Mouse (Mus musculus) retina, adult 2 months (tissue): ENCODE measurements around the gene Platr17.

Experiments
- DNase-seq: peaks from one replicate; pipeline ENCODE4 v3.0.0-alpha.2; 2012; ENCODE audit warnings: low read depth, low spot score

The Platr17 gene

GRCm38 (mm10) chr17:33919351-33920281 lies 14.7 kb downstream of the Platr17 start:
- no peak for DNase-seq

DNA sequence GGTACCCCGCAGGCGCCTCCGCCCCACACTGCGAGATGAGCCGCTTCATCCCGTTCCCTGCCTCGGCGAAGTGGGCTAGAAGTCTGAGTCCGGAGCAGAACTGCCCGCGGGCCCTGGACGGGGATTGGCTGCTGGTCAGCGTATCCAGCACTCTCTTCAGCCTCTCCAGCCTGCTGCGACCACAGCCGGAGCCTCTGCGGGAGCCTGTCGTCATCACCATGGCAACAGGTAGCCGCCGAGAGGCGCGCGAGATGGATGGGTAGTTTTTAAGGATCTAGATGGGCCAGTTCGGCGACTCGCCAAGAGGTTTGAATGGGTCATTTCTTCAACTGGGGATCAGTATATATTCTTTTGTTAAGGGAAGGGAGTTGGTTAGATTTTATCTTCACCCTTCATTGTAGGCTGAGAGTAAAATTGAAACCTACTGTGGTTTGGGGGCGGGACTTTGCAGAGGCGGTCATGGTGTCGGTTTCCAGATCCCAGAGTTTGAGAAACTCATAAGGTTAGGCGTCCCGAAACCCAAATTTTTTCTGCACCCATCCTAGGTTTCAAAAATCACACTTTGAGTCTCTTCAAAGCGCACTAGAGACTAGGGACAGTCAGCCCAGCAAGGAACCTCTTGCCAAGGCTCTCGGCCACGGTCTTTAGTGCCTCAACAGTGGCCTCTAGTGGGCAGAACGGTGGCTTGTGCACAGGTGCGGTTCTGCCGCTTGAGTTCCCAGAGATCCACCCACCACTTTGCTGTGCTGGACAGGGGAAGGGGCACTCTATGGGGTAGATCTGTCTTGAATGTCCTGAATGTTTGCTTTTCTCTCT lies 15.6 kb downstream of the Platr17 start:
- DNase-seq = no peak

GRCm38 (mm10) chr17:33921361-33921760 lies 16.4 kb downstream of the Platr17 start:
- DNase-seq = no peak

DNA sequence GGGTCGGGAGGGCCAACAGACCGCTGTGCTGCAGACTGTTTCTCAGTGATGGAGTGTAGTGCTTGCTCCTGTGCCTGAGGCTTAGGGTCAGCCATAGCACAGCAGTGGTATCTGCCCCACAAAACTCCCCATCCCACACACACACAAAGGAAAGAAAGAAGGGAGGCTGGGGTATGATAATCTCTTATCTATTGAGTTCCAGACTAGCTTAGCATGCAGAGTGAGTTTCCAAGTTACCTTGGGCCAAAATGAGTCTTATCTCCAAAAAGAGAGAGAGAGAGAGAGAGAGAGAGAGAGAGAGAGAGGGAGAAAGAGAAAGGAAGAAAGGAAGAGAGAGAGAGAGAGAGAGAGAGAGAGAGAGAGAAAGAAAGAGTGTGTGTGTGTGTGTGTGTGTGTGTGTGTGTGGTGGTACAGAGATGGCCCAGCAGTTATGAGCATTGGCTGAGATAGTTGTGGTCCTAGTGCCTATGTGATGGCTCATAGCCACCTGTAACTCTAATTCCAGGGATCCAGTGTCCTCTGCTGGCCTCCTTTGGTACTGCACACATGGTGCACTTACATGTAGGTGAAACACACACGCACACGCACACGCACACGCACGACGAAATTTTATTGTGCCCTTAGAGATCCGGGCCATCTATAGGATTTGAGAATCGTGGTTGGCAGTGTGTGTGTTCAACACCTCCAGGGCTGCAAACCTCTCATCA lies 19.8 kb downstream of the Platr17 start:
- DNase-seq = no peak

- no peak for DNase-seq
Observed at GRCm38 (mm10) chr17:33925406-33926116, 20.6 kb downstream of the Platr17 start.

DNA sequence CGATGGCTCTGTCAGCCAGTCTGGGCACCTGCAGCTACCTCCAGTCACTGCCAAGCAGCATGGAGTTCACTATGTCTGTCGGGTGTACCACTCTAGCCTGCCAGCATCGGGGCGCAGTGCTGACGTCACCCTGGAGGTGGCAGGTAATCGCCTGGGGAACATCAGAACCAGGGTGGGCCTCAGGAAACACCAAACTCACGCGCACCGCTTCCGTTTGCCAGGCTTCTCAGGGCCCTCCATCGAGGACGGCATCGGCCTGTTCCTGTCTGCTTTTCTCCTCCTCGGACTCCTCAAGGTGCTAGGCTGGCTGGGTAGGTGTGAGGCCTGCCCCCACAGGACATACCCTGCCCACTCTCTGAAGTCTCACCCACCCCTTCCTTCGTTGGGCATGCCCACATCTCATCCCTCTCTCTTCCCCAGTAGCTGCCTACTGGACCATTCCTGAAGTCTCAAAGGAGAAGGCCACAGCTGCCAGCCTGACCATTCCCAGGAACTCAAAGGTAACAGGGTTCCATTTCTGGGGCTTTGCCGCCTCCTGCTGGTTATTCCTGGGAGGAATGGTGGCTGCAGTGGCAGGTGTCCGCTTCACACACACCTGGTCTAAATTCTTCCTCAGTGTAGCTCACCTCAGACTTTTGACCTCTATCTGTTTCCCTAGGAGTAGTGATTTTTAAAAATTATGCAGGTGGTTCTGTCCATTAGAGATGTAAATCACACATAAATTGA lies 21.4 kb downstream of the Platr17 start:
- no peak for DNase-seq

DNA sequence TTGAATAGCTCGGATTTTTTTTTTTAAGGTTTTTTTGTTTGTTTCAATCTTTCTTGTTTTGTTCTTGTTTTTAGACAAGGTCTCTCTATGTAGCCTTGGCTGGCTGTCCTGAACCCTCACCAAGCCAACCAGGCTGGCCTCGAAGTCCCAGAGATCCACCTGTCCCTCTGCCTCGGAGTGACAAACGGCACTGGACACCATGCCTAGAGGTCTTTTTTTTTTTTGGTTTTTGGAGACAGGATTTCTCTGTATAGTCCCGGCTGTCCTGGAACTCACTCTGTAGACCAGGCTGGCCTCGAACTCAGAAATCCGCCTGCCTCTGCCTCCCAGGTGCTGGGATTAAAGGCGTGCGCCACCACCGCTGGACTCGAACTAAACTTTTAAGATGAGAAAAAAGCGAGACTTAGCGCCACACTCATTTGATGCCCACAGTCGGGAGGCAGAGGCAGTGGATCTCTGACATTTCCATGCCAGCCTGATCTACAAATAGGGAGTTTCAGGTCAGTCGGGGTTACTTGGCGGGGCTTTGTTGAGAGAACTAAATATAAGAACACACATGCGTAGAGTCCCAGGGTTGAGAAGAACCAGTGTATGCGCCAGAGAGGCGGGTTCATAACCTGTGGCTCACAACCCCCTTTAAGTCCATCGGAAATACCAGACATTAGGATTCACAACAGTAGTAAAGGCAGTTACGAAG lies 23.5 kb downstream of the Platr17 start:
- no peak for DNase-seq

DNA sequence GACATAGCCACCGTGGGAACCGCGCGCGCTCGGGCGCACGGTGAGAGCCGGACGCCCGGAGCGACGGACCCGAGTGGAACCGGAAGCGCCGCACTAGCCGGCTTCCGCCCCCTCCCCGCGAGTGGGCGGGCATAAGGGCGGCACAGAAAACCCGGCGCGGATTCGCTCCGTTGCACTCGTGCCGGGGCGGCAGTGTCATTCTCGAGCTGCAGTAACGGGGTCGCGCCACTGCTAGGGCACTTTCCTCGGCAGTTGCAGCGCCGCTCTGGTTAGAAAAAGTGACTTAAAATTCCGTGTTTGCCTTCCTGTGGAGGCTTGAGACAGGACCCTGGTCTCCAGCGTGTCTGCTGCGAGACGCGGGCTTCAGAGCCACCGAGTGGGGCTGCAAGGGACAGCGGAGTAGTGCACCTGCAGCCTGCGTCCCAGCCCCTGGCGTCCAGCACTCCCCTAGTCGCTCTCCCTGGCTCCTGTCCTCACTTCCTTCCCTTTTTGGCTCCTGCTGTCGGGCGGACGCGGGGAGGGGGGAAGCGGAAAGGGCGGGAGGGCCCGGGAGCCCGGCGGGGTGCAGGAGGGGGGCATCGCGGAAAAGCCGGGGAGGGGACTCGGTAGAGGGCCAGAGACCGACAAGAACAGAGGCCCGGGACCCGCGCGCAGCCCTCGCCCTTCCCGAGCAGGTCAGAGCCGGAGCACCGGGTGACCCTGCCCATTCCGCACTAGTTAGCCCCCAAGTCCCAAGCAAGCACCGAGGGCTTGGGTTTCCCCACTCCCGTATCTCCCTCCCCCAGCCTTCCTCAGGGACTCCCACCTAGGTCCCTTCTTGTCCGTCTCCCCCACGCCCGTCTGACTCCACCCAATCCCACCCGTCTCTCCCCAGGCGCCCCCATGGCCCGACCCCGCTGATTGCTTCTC lies 24.7 kb downstream of the Platr17 start, which contains the start of gene Rgl2:
Gene Rgl2, plus strand, starts transcription at position 173 of the 909 bp plus-strand sequence.
- peak; percentile 86 for DNase-seq

- DNase-seq = no peak
Observed at GRCm38 (mm10) chr17:33930280-33931158, 25.6 kb downstream of the Platr17 start.

GRCm38 (mm10) chr17:33931159-33931866 lies 26.4 kb downstream of the Platr17 start:
- no peak for DNase-seq

GRCm38 (mm10) chr17:33931947-33932346 lies 27.0 kb downstream of the Platr17 start:
- no peak for DNase-seq

DNA sequence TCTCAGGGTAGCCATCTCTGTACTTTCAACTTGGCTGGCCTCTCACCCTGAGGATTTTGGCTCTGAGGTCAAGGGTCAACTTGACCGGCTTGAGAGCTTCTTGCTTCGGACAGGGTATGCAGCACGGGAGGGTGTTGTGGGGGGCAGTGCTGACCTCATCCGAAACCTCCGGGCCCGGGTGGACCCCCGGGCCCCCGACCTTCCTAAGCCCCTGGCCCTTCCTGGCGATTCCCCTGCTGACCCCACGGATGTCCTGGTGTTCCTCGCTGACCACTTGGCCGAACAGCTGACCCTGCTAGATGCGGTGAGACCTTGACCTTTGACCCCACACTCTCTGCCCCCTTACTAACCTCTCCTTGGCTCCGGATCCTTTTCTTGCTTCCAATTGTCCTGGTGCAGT lies 27.5 kb downstream of the Platr17 start:
- DNase-seq = no peak

DNA sequence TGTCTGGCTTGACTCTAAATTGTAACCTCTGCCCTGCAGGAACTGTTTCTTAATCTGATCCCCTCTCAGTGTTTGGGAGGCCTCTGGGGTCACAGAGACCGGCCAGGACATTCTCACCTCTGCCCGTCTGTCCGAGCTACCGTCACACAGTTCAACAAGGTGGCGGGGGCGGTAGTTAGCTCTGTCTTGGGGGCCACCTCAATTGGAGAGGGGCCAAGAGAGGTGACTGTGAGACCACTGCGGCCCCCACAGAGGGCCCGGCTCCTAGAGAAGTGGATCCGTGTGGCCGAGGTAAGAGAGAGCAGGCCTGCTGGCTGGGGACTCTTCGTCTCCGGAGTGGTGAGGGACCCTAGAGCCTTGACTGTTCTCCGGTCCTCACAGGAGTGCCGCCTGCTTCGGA lies 28.0 kb downstream of the Platr17 start:
- DNase-seq = no peak

GRCm38 (mm10) chr17:33935422-33936055 lies 30.6 kb downstream of the Platr17 start:
- DNase-seq = no peak

- no peak for DNase-seq
Observed at GRCm38 (mm10) chr17:33936993-33937392, 32.1 kb downstream of the Platr17 start.

- DNase-seq = no peak
Observed at GRCm38 (mm10) chr17:33938783-33939182, 33.8 kb downstream of the Platr17 start.
